Mouse (Mus musculus): ENCODE measurements around the gene Olfr589. TPM values are rescaled to one million over a fixed set of nuclear protein-coding genes. Genes with fewer than 3 reads are reported as not detected.
"Not testable (repeated sequence)": the region's sequence is repeated elsewhere in the genome, so short reads cannot be mapped to it uniquely, and the experiment has no call there.

Gene Olfr589
- total RNA-seq (2021): not detected

GRCm38 (mm10) chr7:103156256-103156655 is at the start of gene Olfr589:
Gene Olfr589 (minus strand): TSS chr7:103156356.
- intact Hi-C loops (cut with DNase I): no loop called here
- DNase-seq: no peak

DNA sequence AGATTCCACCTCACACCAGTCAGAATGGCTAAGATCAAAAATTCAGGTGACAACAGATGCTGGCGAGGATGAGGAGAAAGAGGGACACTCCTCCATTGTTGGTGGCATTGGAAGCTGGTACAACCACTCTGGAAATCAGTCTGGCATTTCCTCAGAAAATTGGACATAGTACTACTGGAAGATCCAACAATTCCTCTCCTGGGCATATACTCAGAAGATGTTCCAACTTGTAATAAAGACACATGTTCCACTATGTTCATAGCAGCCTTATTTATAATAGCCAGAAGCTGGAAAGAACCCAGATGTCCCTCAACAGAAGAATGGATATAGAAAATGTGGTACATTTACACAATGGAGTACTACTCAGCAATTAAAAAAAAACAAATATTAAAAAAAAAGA is 28.3 kb upstream of the Olfr589 start, which contains the start of gene Olfr592:
TSS of gene Olfr592 (plus strand) at position 301 of the 400 bp plus-strand sequence.
- intact Hi-C loops (cut with DNase I): not testable (repeated sequence)

GRCm38 (mm10) chr7:103178240-103178639 is 22.1 kb upstream of the Olfr589 start, which contains the start of gene Olfr591:
Gene Olfr591 (minus strand): TSS chr7:103178340.
- intact Hi-C loops (cut with DNase I): no loop called here
- no peak for DNase-seq

More for the DNA sequence above, 28.3 kb upstream of the Olfr589 start, which contains the start of gene Olfr592:
- DNase-seq: not testable (repeated sequence)

GRCm38 (mm10) chr7:103169697-103170096 is 13.5 kb upstream of the Olfr589 start:
- DNase-seq: peak in 1 of 2 experiments; percentile 3
- intact Hi-C loops (cut with DNase I): no loop called here

GRCm38 (mm10) chr7:103140579-103140978 is 15.6 kb downstream of the Olfr589 start, which contains the start of gene Olfr588-ps1:
Gene Olfr588-ps1 (plus strand): TSS chr7:103140879.
- DNase-seq: no peak
- intact Hi-C loops (cut with DNase I): no loop called here

DNA sequence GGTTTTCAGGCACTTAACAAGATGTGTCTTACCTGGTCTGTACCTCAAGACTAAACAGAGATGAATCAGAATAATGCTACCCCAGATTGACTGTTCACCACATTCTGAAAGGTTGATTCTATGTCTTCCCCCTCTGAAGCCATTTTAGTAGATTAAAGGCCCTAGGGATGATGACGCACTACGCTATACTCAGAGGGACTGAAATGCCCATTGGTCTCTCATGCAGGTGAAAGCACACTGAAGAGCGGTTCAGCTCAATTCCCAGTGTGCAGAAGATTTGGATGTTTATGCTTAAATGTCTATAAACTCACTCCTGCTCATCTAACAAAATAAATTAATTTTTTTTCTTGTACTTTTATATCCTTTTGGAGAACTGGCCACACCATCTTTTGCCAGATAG is 30.6 kb downstream of the Olfr589 start, which contains the start of gene Olfr586:
TSS of gene Olfr586 (minus strand) at position 101 of the 400 bp plus-strand sequence.
- intact Hi-C loops (cut with DNase I): no loop called here
- DNase-seq: no peak

DNA sequence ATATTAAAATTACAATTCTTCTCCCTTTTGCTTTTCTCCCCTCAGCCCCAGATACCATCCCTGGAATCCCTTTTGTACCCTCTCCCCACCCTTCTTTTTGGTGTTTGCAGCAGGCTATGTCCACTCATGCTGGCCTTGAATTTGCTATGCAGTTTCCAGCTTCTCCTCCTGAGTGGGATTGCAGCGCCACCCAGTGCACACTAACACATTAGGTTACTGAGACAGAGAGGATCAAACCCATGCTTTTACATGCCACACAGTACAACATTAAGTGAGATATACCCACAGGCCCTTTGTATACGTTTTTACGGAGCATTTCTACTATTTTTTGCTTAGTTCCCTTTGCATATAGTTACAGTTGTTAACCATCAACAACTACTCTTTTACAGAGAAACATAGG is 36.8 kb downstream of the Olfr589 start:
- intact Hi-C loops (cut with DNase I): loop anchor here (5.0 kb wide), 1 partner anchor 607 kb away; no protein-coding TSS in a partner anchor
- no peak for DNase-seq

Other genes starting within 250 kb of the Olfr589 start
- not detected for gene Olfr571, start 238.8 kb downstream of the Olfr589 start, total RNA-seq (2021)
- gene Olfr572, start 231.9 kb downstream of the Olfr589 start, total RNA-seq (2021): not detected
- gene Olfr573-ps1, start 213.8 kb downstream of the Olfr589 start, total RNA-seq (2021): not detected
- not detected for gene Olfr574, start 207.9 kb downstream of the Olfr589 start, total RNA-seq (2021)
- not detected for gene Olfr575, start 197.6 kb downstream of the Olfr589 start, total RNA-seq (2021)
- gene Olfr576, start 193.7 kb downstream of the Olfr589 start, total RNA-seq (2021): not detected
- not detected for gene Olfr577, start 180.4 kb downstream of the Olfr589 start, total RNA-seq (2021)
- not detected for gene Olfr578, start 167.0 kb downstream of the Olfr589 start, total RNA-seq (2021)
- gene Olfr582, start 118.3 kb downstream of the Olfr589 start, total RNA-seq (2021): not detected
- gene Olfr583, start 105.1 kb downstream of the Olfr589 start, total RNA-seq (2021): not detected
- not detected for gene Olfr584, start 74.5 kb downstream of the Olfr589 start, total RNA-seq (2021)
- gene Olfr585, start 58.6 kb downstream of the Olfr589 start, total RNA-seq (2021): not detected
- not detected for gene Olfr586, start 30.7 kb downstream of the Olfr589 start, total RNA-seq (2021)
- not detected for gene Olfr588-ps1, start 15.5 kb downstream of the Olfr589 start, total RNA-seq (2021)
- not detected for gene Olfr591, start 22.0 kb upstream of the Olfr589 start, total RNA-seq (2021)
- not detected for gene Olfr592, start 28.4 kb upstream of the Olfr589 start, total RNA-seq (2021)
- gene Olfr593, start 55.5 kb upstream of the Olfr589 start, total RNA-seq (2021): not detected
- not detected for gene Olfr594, start 60.6 kb upstream of the Olfr589 start, total RNA-seq (2021)
- not detected for gene Usp17ld, start 96.1 kb upstream of the Olfr589 start, total RNA-seq (2021)
- gene Olfr596, start 149.3 kb upstream of the Olfr589 start, total RNA-seq (2021): not detected
- gene Olfr597, start 160.0 kb upstream of the Olfr589 start, total RNA-seq (2021): not detected
- gene Olfr598, start 167.2 kb upstream of the Olfr589 start, total RNA-seq (2021): not detected
- not detected for gene Olfr599, start 179.6 kb upstream of the Olfr589 start, total RNA-seq (2021)
- not detected for gene Olfr600, start 193.3 kb upstream of the Olfr589 start, total RNA-seq (2021)
- not detected for gene Olfr601, start 206.3 kb upstream of the Olfr589 start, total RNA-seq (2021)
- gene Olfr603, start 229.8 kb upstream of the Olfr589 start, total RNA-seq (2021): not detected

All from heart, postnatal 10 days (tissue).